ENCODE assay signal across 8 mouse cellular contexts in the genomic region with DNA sequence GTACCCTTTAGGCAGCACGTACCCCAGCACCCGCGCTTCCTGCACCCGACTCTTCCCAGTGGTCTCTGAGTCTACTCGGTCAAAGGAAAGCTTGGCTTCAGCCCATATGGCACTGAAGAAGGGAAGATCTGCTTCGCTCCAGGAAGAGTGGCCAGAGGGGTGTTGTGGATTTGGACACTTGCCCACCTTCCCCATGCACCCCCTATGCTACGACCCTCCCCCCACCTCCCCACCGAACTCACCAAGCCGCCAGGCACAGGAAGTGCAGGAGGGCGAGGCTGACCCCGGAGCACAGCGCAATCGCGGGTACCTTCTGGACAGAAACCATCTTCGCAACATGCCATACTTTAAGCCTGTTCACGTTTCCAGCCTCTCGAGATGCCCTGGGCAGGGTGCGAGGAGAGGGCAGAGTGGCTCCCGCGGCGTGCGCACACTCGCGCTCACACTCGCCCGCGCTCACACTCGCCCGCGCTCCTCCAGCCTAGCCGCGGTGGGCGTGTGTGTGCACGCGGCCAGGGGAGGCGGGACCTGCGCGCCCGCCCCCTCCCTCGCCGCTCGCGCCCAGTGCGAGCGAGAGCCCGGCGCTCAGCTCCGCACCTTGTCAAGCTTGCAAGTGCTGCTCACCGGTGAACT. TPM values are rescaled to one million over a fixed set of nuclear protein-coding genes. Genes with fewer than 3 reads are reported as not detected.
A peak's percentile ranks its signal among the peaks of the same experiment; 100 is the strongest.
DNase-seq lines count a peak whose midpoint lies in the region; ATAC-seq and TF ChIP-seq lines count a peak whose summit lies in the region.

A gene (plus strand): TSS at position 632 of the 633 bp plus-strand sequence.

- peak within 1 kb of the TSS; percentile 99 for H3K4me2 ChIP-seq in forebrain, embryonic 15.5 days (replicated peaks)
- H3K4me2 ChIP-seq in intestine, embryonic 16.5 days (ENCODE audit: low read depth, low read length), result peak within 1 kb of the TSS; percentile 98
- H3K4me2 ChIP-seq in limb, embryonic 14.5 days (replicated peaks; ENCODE audit: low read depth, low read length, severe bottlenecking), result peak within 1 kb of the TSS; percentile 96
- H3K4me2 ChIP-seq in midbrain, embryonic 15.5 days, result peak within 1 kb of the TSS; percentile 96

- TF ChIP-seq CTCF in Patski (IDR thresholded peaks at IDR 0.05), result no peak

- H3K27ac ChIP-seq in forebrain, embryonic 15.5 days (replicated peaks), result no peak within 1 kb of the TSS
- no peak within 1 kb of the TSS for H3K27ac ChIP-seq in intestine, embryonic 16.5 days (ENCODE audit: low read length)
- no peak within 1 kb of the TSS for H3K27ac ChIP-seq in limb, embryonic 14.5 days (replicated peaks; ENCODE audit: low read depth, low read length)
- 0 out of 2 replicates have a peak within 1 kb of the TSS, but pooled peaks have one; percentile 33 for H3K27ac ChIP-seq in midbrain, embryonic 15.5 days

- peak; percentile 26 for ATAC-seq in Patski
- peak; percentile 95 for ATAC-seq in forebrain, embryonic 15.5 days (replicated peaks)
- peak; percentile 95 for ATAC-seq in intestine, embryonic 16.5 days
- ATAC-seq in limb, embryonic 14.5 days (ENCODE audit: low FRiP score, low read depth), result peak; percentile 86
- peak; percentile 95 for ATAC-seq in midbrain, embryonic 15.5 days (replicated peaks)

- DNase-seq in Patski (ENCODE audit: low read depth, low spot score), result no peak
- DNase-seq in cerebellum, adult 11-12 months, result peak; percentile 50
- DNase-seq in limb, embryonic 14.5 days (ENCODE audit: low spot score), result peak; percentile 16
- peak; percentile 7 for DNase-seq in testis, postnatal 14 days (ENCODE audit: low spot score)
- DNase-seq in natural killer cell, adult 2 months (ENCODE audit: low spot score in 2 of 2), result no peak

- CTCF ChIA-PET in Patski (lab: Charles Lee), result no interaction called here

- peaks cover 14% of the 10 kb centered on the region; the same call in 1 of the 2 replicates for H3K4me1 ChIP-seq in forebrain, embryonic 15.5 days
- H3K4me1 ChIP-seq in intestine, embryonic 16.5 days (ENCODE audit: control insufficient read depth, insufficient read depth, low read length), result 0 out of 2 replicates have a peak, but pooled peaks cover 12% of the 10 kb centered on the region
- H3K4me1 ChIP-seq in limb, embryonic 14.5 days (ENCODE audit: control insufficient read depth, insufficient read depth, low read length), result no peaks in the 10 kb centered on the region
- H3K4me1 ChIP-seq in midbrain, embryonic 15.5 days, result 0 out of 2 replicates have a peak, but pooled peaks cover 4% of the 10 kb centered on the region

- H3K4me3 ChIP-seq in forebrain, embryonic 15.5 days, result peak within 1 kb of the TSS; percentile 64
- H3K4me3 ChIP-seq in intestine, embryonic 16.5 days (ENCODE audit: low read length), result peak within 1 kb of the TSS; percentile 57
- H3K4me3 ChIP-seq in limb, embryonic 14.5 days (replicated peaks; ENCODE audit: low read length), result peak within 1 kb of the TSS; percentile 53
- peak within 1 kb of the TSS; percentile 65 for H3K4me3 ChIP-seq in midbrain, embryonic 15.5 days

- no peaks in the 10 kb centered on the region for H3K9me3 ChIP-seq in forebrain, embryonic 15.5 days
- no peaks in the 10 kb centered on the region for H3K9me3 ChIP-seq in intestine, embryonic 16.5 days (ENCODE audit: control insufficient read depth, low read length)
- H3K9me3 ChIP-seq in limb, embryonic 14.5 days (ENCODE audit: control insufficient read depth, low read length), result no peaks in the 10 kb centered on the region
- no peaks in the 10 kb centered on the region for H3K9me3 ChIP-seq in midbrain, embryonic 15.5 days

- under 1% methylated on average over 49 of the region's 49 CpGs for WGBS in forebrain, embryonic 15.5 days
- under 1% methylated on average over 49 of the region's 49 CpGs for WGBS in intestine, embryonic 16.5 days
- 5% methylated on average over 25 of the region's 49 CpGs for WGBS in limb, embryonic 14.5 days
- WGBS in midbrain, embryonic 15.5 days, result under 1% methylated on average over 48 of the region's 49 CpGs

- TF ChIP-seq POLR2A in limb, embryonic 14.5 days (IDR thresholded peaks at IDR 0.05; ENCODE audit: borderline replicate concordance, extremely low read depth, insufficient read depth, insufficient read length), result no peak

- H3K27me3 ChIP-seq in Patski, result peaks cover 17% of the 10 kb centered on the region
- H3K27me3 ChIP-seq in forebrain, embryonic 15.5 days, result no peaks in the 10 kb centered on the region
- peaks cover 16% of the 10 kb centered on the region for H3K27me3 ChIP-seq in intestine, embryonic 16.5 days (replicated peaks; ENCODE audit: control insufficient read depth, insufficient read depth, low read length)
- peaks cover 21% of the 10 kb centered on the region for H3K27me3 ChIP-seq in limb, embryonic 14.5 days (ENCODE audit: control insufficient read depth, insufficient read depth, low read length)
- H3K27me3 ChIP-seq in midbrain, embryonic 15.5 days (replicated peaks), result 0 out of 2 replicates have a peak, but pooled peaks cover 8% of the 10 kb centered on the region

- in situ Hi-C loops in Patski (cut with MboI; ENCODE audit: low pct_unique_long_range_greater_than_20kb), result no loop called here

- POLR2A ChIA-PET in Patski (lab: Charles Lee), result no interaction called here

- H3K36me3 ChIP-seq in forebrain, embryonic 15.5 days, result no peaks in the 10 kb centered on the region
- no peaks in the 10 kb centered on the region for H3K36me3 ChIP-seq in intestine, embryonic 16.5 days (ENCODE audit: control insufficient read depth, insufficient read depth, low read length)
- no peaks in the 10 kb centered on the region for H3K36me3 ChIP-seq in limb, embryonic 14.5 days (ENCODE audit: control insufficient read depth, insufficient read depth, low read length)
- H3K36me3 ChIP-seq in midbrain, embryonic 15.5 days (replicated peaks), result no peaks in the 10 kb centered on the region

- H3K9ac ChIP-seq in forebrain, embryonic 15.5 days (replicated peaks), result peak within 1 kb of the TSS; percentile 34
- H3K9ac ChIP-seq in intestine, embryonic 16.5 days (ENCODE audit: low read depth, low read length), result peak within 1 kb of the TSS; percentile 15
- H3K9ac ChIP-seq in limb, embryonic 14.5 days (ENCODE audit: low read depth, low read length, severe bottlenecking), result peak within 1 kb of the TSS; percentile 48
- peak within 1 kb of the TSS; percentile 54 for H3K9ac ChIP-seq in midbrain, embryonic 15.5 days

RNA-seq across cellular contexts. Expression of the gene that starts here (rescaled TPM):
- 0.04 TPM for polyA plus RNA-seq in Patski (2021)
- 17.8 and 18.8 TPM in 2 replicates for polyA plus RNA-seq in forebrain, embryonic 15.5 days (2015; fragmentation: Nextera tagmentation; extraction: Ambion mirVana)
- 0.35 and 0.43 TPM in 2 replicates for polyA plus RNA-seq in intestine, embryonic 16.5 days (2015; fragmentation: Nextera tagmentation; extraction: Ambion mirVana)
- polyA plus RNA-seq in limb, embryonic 14.5 days (2012; rRNA removed), result 0.26 and 0.31 TPM in 2 replicates
- polyA plus RNA-seq in limb, embryonic 14.5 days (2014; fragmentation: Nextera tagmentation; extraction: Ambion mirVana), result 1.5 TPM in 2 replicates
- polyA plus RNA-seq in midbrain, embryonic 15.5 days (2015; fragmentation: Nextera tagmentation; extraction: Ambion mirVana), result 27.2 and 32.8 TPM in 2 replicates

Comparison
In these comparisons a context has a peak if more than half of its experiments do, and no peak if none do; other contexts are left out.
1. Peak in ATAC-seq in Patski; RNA of the gene not detected or under 1 TPM.
2. Peak in ATAC-seq, H3K4me3 ChIP-seq, H3K9ac ChIP-seq and H3K4me2 ChIP-seq in intestine, embryonic 16.5 days; RNA of the gene not detected or under 1 TPM.
3. ATAC-seq: peak in every context shown above with its lines; median percentile 95 in forebrain, embryonic 15.5 days; 95 in intestine, embryonic 16.5 days; 95 in midbrain, embryonic 15.5 days; 86 in limb, embryonic 14.5 days; 26 in Patski.
4. DNase-seq: peak in cerebellum, adult 11-12 months (single experiment), limb, embryonic 14.5 days (single experiment) and testis, postnatal 14 days (single experiment); none in Patski (single experiment) and natural killer cell, adult 2 months (0 of 2).
5. Peak in every context shown above with its lines, with median percentiles within 50 percentile points of each other: H3K4me2 ChIP-seq, H3K4me3 ChIP-seq and H3K9ac ChIP-seq.